Mouse (Mus musculus) liver, adult 2 months (tissue): ENCODE results near the gene Aldh1a1.

Experiments
- CTCF ChIP-seq: fragments of 200-500 bp; IDR thresholded peaks from 2 replicates; pipeline ENCODE4 v1.5.1; 2011; ENCODE audit warnings: low read depth, low read length, control low read depth
- POLR2A ChIP-seq: fragments of 200-500 bp; IDR thresholded peaks from 2 replicates; pipeline ENCODE4 v1.6.1; 2011; ENCODE audit warnings: low read length, control low read depth; ENCODE audit not compliant: insufficient read depth; ENCODE audit errors: extremely low read depth

- TF ChIP-seq POLR2A (no peak), CTCF (no peak)
These were observed 24.0 kb downstream of the Aldh1a1 start for GRCm38 (mm10) chr19:20516481-20516880.
